Mouse (Mus musculus) spleen, postnatal 10 days (tissue): ENCODE measurements at regions not wholly inside any gene's neighbourhood (a gene's known extent, or its start where the extent isn't known, plus 50 kb on each side); places are given as distances from the start of the nearest gene placed in this dataset.

ENCODE experiments used
- DNase-seq, 2 experiments: peaks; one replicate each; pipeline ENCODE4 v3.0.0; 2021 to 2022; ENCODE audit warnings: low spot score in 2 of 2

GRCm38 (mm10) chr2:170258367-170258766, 110.5 kb upstream of the Zfp217 start:
- DNase-seq: no peak

GRCm38 (mm10) chr2:170257671-170258235, 109.8 kb upstream of the Zfp217 start:
- no peak for DNase-seq

- DNase-seq: no peak
Observed at GRCm38 (mm10) chr2:170255997-170256396, 108.1 kb upstream of the Zfp217 start.

GRCm38 (mm10) chr2:170255533-170255932, 107.6 kb upstream of the Zfp217 start:
- no peak for DNase-seq

- DNase-seq: peak in 1 of 2 experiments; percentile 30
Observed at GRCm38 (mm10) chr2:170253681-170254440, 106.0 kb upstream of the Zfp217 start.

- peak; percentile 24 to 81 for DNase-seq
Observed at GRCm38 (mm10) chr2:170252255-170253034, 104.5 kb upstream of the Zfp217 start.

- DNase-seq: no peak
Observed at GRCm38 (mm10) chr2:170250680-170251079, 102.8 kb upstream of the Zfp217 start.

GRCm38 (mm10) chr2:170247702-170248445, 100.0 kb upstream of the Zfp217 start:
- no peak for DNase-seq

GRCm38 (mm10) chr2:170245637-170246341, 97.9 kb upstream of the Zfp217 start:
- no peak for DNase-seq

GRCm38 (mm10) chr2:170244108-170244507, 96.2 kb upstream of the Zfp217 start:
- DNase-seq: no peak

- peak in 1 of 2 experiments; percentile 51 for DNase-seq
Observed at GRCm38 (mm10) chr2:170237959-170238358, 90.1 kb upstream of the Zfp217 start.

- DNase-seq: no peak
Observed at GRCm38 (mm10) chr2:170233426-170233825, 85.5 kb upstream of the Zfp217 start.

- DNase-seq: no peak
Observed at GRCm38 (mm10) chr2:170229461-170230080, 81.7 kb upstream of the Zfp217 start.

- DNase-seq: no peak
Observed at GRCm38 (mm10) chr2:170228318-170228994, 80.6 kb upstream of the Zfp217 start.

- no peak for DNase-seq
Observed at GRCm38 (mm10) chr2:170223872-170224271, 76.0 kb upstream of the Zfp217 start.

GRCm38 (mm10) chr2:170222819-170223218, 74.9 kb upstream of the Zfp217 start:
- DNase-seq: peak in 1 of 2 experiments; percentile 54

GRCm38 (mm10) chr2:170221994-170222535, 74.2 kb upstream of the Zfp217 start:
- no peak for DNase-seq

GRCm38 (mm10) chr2:170220871-170221369, 73.0 kb upstream of the Zfp217 start:
- peak; percentile 49 to 59 for DNase-seq

- DNase-seq: no peak
Observed at GRCm38 (mm10) chr2:170220443-170220842, 72.5 kb upstream of the Zfp217 start.
